Mouse (Mus musculus) lung, adult 2 months (tissue): Measurements from ENCODE around the gene Fstl4. TPM values are rescaled to one million over a fixed set of nuclear protein-coding genes. Genes with fewer than 3 reads are reported as not detected.

ENCODE experiments used
- DNase-seq: peaks from one replicate; pipeline ENCODE4 v3.0.0; 2022
- H3K4me1 ChIP-seq: fragments of 200-500 bp; 2 replicates; pipeline ENCODE4 v1.6.1; 2011; ENCODE audit warnings: low read length; ENCODE audit not compliant: control insufficient read depth, insufficient read depth
- H3K4me3 ChIP-seq: fragments of 200-500 bp; replicated peaks from 2 replicates; pipeline ENCODE3; 2011; ENCODE audit warnings: low read depth, mild to moderate bottlenecking, control low read depth, low read length; ENCODE audit errors: extremely low read depth
- CTCF ChIP-seq: fragments of 200-500 bp; IDR thresholded peaks from 2 replicates; pipeline ENCODE4 v1.5.1; 2011; ENCODE audit warnings: mild to moderate bottlenecking, low read length, control low read depth; ENCODE audit not compliant: insufficient read depth
- POLR2A ChIP-seq: fragments of 200-500 bp; IDR thresholded peaks from 2 replicates; pipeline ENCODE4 v1.6.1; 2011; ENCODE audit warnings: low read depth, mild to moderate bottlenecking, control low read depth, low read length, borderline replicate concordance; ENCODE audit errors: extremely low read depth
- WGBS: fragments of 180-500 bp; shearing (Covaris S2); methylation state at CpG from one replicate; pipeline ENCODE4 v1.1.7; 2018; 5-methylcytosine and 5-hydroxymethylcytosine counted together
- polyA plus RNA-seq: library from polyadenylated mRNA; depleted of rRNA; stranded (reverse); fragments of >200 nt; gene quantifications from 2 replicates; pipeline ENCODE4 v1.2.3, GENCODE M21; 2012

The Fstl4 gene
- polyA plus RNA-seq, 1 experiment: 0.56 TPM

DNA sequence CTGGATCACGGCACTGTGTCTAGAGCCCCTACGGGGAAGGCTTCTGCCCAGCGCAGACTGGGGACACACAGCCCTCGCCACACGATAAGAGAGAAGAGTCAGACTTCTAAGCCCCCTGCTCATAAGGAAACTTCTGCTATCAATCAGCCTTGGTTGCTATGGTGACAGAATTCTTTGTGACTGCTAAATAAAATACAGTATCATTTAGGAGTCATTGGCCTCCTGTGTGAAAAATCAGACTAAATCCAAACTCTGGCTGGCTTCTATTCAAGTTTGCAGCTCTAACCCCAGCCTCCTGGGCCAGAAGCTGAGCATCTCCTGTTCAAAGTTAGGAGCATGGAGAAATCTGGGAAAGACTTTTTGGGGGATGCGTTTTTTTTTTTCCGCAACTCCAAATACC is 238.9 kb downstream of the Fstl4 start:
- TF ChIP-seq POLR2A (no peak), CTCF (no peak)
- DNase-seq: no peak
- WGBS: 70% methylated on average over 7 of the region's 7 CpGs

GRCm38 (mm10) chr11:53003811-53004210 is 239.4 kb downstream of the Fstl4 start:
- DNase-seq: no peak

More for the DNA sequence above, 238.9 kb downstream of the Fstl4 start:
- H3K4me1 ChIP-seq: no peaks in the 10 kb centered on the region
- no peak overlapping the region for H3K4me3 ChIP-seq

DNA sequence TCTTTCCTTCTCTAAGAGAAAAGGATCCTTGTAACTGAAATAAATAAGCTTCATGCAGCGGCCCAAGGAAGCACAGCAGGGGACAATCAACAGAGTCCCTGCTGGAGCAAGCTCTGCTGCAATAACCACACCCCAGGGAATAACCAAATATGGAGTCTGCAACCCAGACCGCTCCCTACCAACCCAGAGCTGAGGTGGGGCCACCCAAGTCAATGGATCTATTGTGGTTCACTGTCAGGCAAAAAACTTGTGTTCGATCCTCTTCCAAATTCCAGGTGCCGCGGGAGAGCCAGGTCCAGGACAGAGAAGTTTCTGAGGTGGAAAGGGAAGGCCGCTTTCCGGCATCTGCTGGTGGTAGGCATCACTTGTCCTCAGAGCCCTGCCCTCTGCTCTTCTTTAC is 245.2 kb downstream of the Fstl4 start:
- Histone ChIP-seq H3K4me3 (no peak overlapping the region), H3K4me1 (no peaks in the 10 kb centered on the region)
- no peak for DNase-seq
- WGBS: 75% methylated on average over 7 of the region's 7 CpGs
- TF ChIP-seq CTCF: no peak
- no peak for TF ChIP-seq POLR2A

More at GRCm38 (mm10) chr11:53003811-53004210, 239.4 kb downstream of the Fstl4 start:
- Histone ChIP-seq H3K4me3 (no peak overlapping the region), H3K4me1 (no peaks in the 10 kb centered on the region)
- TF ChIP-seq POLR2A: no peak
- no peak for TF ChIP-seq CTCF
- WGBS: 74% methylated on average over 9 of the region's 9 CpGs

- 57% methylated on average over 6 of the region's 6 CpGs for WGBS
Observed at GRCm38 (mm10) chr11:53011996-53012505, 247.6 kb downstream of the Fstl4 start.

GRCm38 (mm10) chr11:53013906-53014305 is 249.5 kb downstream of the Fstl4 start:
- DNase-seq: no peak
- 78% methylated on average over 5 of the region's 5 CpGs for WGBS
- no peak overlapping the region for H3K4me3 ChIP-seq
- TF ChIP-seq POLR2A: no peak
- TF ChIP-seq CTCF: no peak
- H3K4me1 ChIP-seq: no peaks in the 10 kb centered on the region

More at GRCm38 (mm10) chr11:53011996-53012505, 247.6 kb downstream of the Fstl4 start:
- no peaks in the 10 kb centered on the region for H3K4me1 ChIP-seq
- TF ChIP-seq POLR2A (no peak), CTCF (no peak)
- no peak for DNase-seq
- H3K4me3 ChIP-seq: no peak overlapping the region

- DNase-seq: no peak
- no peak for TF ChIP-seq POLR2A
- no peak for TF ChIP-seq CTCF
- Histone ChIP-seq H3K4me3 (no peak overlapping the region), H3K4me1 (no peaks in the 10 kb centered on the region)
- WGBS: 59% methylated on average over 7 of the region's 7 CpGs
Observed at GRCm38 (mm10) chr11:53016358-53017021, 252.1 kb downstream of the Fstl4 start.

DNA sequence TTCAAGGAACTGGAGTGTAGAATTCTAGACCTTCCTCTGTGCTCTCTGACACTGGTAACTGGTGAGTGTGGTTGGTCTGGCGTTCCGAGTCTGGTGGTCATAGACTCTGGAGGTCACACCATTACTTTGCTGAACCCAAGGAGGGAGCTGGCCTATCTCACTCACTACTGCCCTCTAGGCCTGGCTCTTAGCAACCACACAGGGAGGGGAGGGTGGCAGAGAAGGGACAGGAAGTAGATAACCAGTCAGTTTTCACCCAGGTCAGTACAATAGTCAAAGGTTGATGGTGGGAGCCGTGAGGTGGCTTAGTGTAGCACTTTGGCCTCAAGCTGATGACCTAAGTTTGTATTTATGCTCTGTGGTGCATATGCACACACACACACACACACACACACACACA is 255.1 kb downstream of the Fstl4 start:
- H3K4me1 ChIP-seq: no peaks in the 10 kb centered on the region
- TF ChIP-seq CTCF: no peak
- no peak for TF ChIP-seq POLR2A
- no peak for DNase-seq
- WGBS: 83% methylated on average over 3 of the region's 3 CpGs
- no peak overlapping the region for H3K4me3 ChIP-seq

DNA sequence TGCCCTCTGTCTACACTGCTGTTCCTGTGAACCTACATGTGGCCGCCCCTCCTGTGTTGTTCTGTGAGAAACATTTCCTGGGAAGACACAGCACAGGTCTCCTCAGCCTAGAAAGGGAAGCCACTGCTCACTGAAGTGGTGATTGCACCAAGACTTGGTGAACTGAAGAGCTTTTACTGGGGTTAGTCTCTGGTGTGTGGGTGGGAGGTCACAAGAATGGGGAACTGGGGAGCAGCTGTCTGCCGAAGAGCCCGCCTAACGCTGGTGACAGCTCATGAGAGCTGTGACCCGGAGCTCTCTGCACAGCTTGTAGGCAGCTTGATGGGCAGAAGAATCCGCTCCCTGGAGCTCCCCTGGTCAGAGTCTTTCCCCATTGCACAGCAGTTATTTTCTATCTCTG is 260.0 kb downstream of the Fstl4 start:
- no peaks in the 10 kb centered on the region for H3K4me1 ChIP-seq
- TF ChIP-seq POLR2A (no peak), CTCF (no peak)
- no peak overlapping the region for H3K4me3 ChIP-seq
- no peak for DNase-seq
- 50% methylated on average over 6 of the region's 6 CpGs for WGBS

GRCm38 (mm10) chr11:53025686-53026085 is 261.3 kb downstream of the Fstl4 start:
- no peak for DNase-seq
- H3K4me1 ChIP-seq: no peaks in the 10 kb centered on the region
- TF ChIP-seq CTCF (no peak), POLR2A (no peak)
- 99% methylated on average over 6 of the region's 6 CpGs for WGBS
- no peak overlapping the region for H3K4me3 ChIP-seq
